Mouse (Mus musculus): ENCODE data around the gene Ube2v1.

- TF ChIP-seq TAL1 (IDR thresholded peaks at IDR 0.05; ENCODE audit: low read length) = no peak
- TF ChIP-seq GATA1 (IDR thresholded peaks at IDR 0.05; ENCODE audit: low read length) = no peak
These were observed 40.4 kb upstream of the Ube2v1 start for GRCm38 (mm10) chr2:167672212-167672685.

Measured in erythroblast, embryonic 14.5 days (primary cell).